Mouse (Mus musculus) spleen, postnatal 10 days (tissue): ENCODE data around the gene Tmem163.

ENCODE experiments used
- DNase-seq, 2 experiments: peaks; one replicate each; pipeline ENCODE4 v3.0.0; 2021 to 2022; ENCODE audit warnings: low spot score in 2 of 2

Gene Tmem163

GRCm38 (mm10) chr1:127500219-127500618, 179.1 kb downstream of the Tmem163 start:
- DNase-seq = peak; percentile 71 to 86

DNA sequence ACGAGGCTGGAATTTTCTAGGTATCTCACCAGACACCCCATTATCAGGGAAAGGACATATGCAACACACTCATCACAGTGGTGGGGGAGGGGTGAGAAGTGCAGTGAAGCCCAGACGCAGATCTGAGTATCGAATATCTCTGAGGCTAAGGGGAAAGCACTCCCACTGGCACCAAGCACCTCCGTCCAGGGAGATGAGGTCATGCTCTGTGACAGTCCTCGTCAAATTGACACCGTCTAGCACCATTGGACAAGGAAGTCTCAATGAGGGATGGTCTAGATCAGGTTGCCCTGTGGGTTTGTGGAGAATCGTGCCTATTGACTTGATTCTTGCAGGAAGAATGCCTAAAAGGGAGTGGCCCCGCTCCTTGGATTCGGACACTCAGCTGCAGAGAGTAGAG, 180.6 kb downstream of the Tmem163 start:
- DNase-seq = no peak

DNA sequence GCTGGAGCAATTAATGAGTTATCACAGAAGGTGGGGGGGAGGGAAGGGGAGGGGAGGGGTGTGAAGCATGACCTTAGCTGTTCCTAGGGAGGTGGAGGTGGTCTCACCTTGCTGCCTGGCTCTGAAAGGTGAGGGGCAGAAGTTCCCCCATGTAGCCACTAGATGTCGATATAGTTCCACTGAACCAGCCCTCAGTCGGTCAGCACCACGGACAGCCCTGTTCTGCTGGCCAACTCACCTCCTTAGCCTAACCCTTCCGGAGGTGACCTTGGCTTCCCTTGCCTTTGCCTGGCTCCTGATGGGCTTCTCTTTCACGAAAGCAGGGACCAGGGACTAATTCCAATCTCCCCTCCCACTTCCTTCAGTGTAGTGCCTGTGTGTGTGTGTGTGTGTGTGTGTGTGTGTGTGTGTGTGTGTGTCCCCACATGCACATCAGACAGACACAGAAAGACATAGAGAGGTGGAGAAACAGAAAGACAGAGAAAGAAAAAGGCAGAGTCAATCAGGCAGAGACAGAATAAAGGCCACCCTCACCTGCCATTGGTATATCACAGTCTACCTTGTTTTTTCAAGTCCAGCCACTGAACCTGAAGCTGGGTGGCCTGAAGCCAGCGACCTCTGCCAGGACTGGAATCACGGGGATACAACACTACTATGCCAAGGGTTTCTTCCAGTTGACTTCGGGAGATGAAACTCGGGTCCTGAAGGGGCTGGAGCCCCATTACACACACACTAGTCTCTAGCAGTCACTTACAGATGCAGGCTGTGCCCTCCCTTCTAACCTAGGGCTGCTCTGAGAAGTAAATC, 182.4 kb downstream of the Tmem163 start:
- DNase-seq = peak in 1 of 2 experiments; percentile 59

DNA sequence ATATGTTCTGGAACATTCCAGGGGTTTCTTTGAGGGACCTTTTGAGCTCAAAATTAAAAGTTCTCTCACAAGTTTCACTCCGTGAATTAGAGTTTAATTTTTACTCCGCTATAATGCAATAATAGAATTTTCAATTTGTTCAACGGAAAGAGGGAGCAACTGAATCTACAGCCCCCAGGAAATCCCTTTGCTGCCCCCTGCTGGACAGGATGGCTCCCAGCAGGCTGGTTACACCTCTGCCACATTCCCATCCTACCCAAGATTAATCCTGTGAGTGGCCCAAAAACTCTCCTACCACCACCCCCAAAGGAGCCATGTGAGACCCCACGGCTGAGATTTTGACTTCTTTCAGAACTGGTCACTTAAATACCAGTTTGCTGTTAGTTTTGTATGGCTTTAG, 192.2 kb downstream of the Tmem163 start:
- peak in 1 of 2 experiments; percentile 70 for DNase-seq

- peak; percentile 47 to 82 for DNase-seq
Observed at GRCm38 (mm10) chr1:127484826-127485225, 194.5 kb downstream of the Tmem163 start.

DNA sequence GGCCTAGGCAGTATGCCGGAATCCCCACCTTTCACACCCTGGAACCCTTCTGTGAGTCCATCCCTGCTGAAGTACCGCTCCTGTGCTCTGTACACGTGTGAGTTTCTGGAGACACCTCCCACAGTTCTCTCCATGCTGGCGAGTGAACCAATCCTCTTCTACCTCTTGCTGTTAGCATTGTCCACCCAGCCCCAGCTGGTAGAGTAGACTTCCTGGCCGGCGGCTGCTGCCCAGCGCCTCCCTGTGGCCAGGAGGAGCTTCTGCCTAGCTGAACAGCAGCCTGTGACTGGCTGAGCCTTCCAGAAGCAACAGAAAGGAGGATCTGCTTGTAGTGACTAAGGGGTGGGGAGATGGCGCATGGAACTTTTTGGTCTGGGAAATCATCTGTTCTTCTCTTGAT, 195.2 kb downstream of the Tmem163 start:
- no peak for DNase-seq

- no peak for DNase-seq
Observed at GRCm38 (mm10) chr1:127482911-127483310, 196.4 kb downstream of the Tmem163 start.

GRCm38 (mm10) chr1:127475756-127476155, 203.6 kb downstream of the Tmem163 start:
- DNase-seq = no peak

DNA sequence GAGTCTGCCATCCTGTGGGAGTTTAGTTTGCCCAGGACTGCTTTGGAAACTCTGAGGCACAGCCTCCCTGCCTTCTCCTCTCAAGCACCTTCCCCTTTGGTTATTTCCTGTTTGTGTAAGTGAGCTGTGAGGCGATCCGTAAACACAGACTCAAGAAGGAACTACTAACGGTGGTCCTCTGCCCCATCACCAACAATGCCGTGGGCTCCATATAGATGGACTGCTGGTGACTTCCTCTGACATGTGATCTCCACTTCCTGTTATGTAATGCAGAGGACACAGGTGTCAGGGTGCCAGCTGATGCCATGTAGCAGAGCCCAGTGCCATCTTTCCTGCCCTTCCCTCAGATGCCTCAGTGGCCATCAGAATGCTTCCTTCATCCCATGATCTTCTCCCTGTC, 209.2 kb downstream of the Tmem163 start:
- no peak for DNase-seq

GRCm38 (mm10) chr1:127467238-127467637, 212.1 kb downstream of the Tmem163 start:
- DNase-seq = no peak

DNA sequence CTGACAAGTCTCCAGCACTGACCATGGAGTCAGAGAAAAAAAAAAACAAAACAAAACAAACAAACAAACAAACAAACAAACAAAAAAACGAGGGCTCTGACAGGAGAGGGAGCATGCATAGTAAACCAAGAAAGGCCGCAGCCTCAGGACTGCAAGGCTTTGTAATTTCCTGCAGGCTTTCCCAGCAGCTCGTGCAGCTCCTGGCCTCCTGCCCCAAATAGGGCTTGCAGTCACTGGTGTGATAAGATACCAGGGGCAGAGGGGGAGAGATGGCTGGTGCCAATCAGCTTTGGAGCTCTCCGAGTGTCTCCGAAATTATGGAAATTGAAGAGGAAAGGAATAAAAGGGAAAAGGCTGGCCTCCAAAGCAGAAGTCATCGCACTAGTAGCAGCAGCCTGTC, 214.1 kb downstream of the Tmem163 start:
- no peak for DNase-seq

GRCm38 (mm10) chr1:127464041-127464440, 215.3 kb downstream of the Tmem163 start:
- DNase-seq = no peak

GRCm38 (mm10) chr1:127461017-127461416, 218.3 kb downstream of the Tmem163 start:
- no peak for DNase-seq

GRCm38 (mm10) chr1:127459576-127459975, 219.8 kb downstream of the Tmem163 start:
- no peak for DNase-seq

GRCm38 (mm10) chr1:127459015-127459451, 220.3 kb downstream of the Tmem163 start:
- DNase-seq = peak; percentile 18 to 52

DNA sequence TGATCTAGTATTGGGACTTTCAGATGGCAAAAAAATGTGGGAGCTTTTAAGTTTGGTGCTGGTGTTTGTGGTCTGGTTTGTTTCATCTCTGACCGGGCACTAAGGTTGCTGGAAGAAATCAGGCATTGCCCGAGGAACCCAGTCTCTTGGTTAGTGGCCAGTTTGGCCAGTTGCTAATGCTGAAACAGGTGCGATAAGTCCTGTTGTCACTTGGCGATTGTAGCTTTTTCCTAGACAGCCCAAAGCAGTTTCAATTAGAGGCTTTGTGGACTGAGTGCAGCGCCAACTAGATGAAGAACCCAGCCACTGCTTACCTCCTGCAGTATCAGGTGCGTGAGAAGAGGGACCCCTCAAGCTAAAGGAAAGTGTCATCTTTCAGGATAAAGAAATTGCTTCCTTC, 226.0 kb downstream of the Tmem163 start:
- DNase-seq = no peak

GRCm38 (mm10) chr1:127444836-127445485, 234.4 kb downstream of the Tmem163 start:
- no peak for DNase-seq

DNA sequence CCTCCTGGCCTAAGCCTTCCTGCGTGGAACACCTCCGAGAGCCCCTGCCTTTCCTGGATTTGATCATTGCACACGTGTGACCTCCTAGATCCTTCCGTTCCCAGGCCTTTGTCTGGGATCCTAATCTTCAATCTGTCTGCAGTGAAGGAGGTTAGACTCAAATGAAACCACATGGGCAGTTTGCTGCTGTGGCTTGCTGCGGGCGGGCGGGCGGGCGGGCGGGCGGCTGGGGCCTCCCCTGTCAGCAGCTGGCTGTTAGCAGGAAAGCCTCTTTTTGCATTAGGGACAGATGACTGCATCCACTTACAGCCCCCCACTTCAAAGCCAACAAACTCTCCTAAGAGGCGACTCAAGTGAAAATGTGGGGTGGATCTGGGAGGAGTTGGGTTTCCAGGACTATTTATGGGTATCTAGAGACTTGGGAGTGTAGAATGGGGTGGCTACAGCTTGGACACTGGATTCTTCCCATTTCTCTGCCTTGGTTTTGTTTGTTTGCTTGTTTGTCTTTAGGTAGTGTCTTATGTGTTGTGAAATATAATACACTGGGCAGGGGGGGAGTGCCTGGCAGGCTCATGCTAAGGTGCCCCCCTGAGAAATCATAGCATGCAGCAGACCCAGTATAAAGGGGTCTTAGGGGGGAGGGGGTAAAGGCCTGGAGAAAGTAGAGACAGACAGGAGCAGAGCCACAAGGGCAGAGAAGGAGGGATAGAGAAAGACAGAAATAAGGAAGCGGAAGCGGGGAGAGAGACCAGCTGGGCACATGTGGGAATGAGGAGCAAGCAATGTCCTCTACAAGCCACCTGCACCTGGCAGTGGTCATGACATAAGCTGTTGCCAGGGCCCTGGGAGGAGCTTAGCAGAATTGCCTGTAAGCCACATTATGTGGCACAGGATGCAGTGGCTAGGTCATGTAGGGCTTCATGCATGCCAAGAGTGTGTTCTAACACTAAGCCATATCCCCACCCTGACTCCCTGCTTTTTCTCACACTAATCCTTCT, 236.2 kb downstream of the Tmem163 start:
- DNase-seq = no peak

DNA sequence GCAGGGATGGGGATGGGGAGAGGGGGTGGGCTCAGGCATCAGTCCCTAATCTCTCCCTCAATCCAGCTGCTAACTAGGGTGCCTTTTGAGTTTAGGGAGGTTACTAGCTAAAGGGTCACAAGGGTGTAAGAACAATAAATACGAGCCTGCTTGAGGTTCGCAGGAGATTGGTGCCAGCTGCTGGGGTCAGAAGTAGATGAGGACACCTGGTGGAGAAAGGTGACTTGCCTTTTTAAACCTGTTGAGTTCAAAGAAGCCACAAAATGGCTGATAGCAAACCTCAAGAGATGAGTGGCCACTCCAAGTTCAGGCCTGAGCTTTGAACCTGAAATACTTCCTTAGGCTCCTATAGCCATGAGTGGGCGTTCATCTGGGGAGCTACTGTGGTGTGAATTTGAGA, 237.6 kb downstream of the Tmem163 start:
- no peak for DNase-seq

GRCm38 (mm10) chr1:127441007-127441406, 238.3 kb downstream of the Tmem163 start:
- DNase-seq = no peak

- DNase-seq = no peak
Observed at GRCm38 (mm10) chr1:127439452-127439891, 239.9 kb downstream of the Tmem163 start.

DNA sequence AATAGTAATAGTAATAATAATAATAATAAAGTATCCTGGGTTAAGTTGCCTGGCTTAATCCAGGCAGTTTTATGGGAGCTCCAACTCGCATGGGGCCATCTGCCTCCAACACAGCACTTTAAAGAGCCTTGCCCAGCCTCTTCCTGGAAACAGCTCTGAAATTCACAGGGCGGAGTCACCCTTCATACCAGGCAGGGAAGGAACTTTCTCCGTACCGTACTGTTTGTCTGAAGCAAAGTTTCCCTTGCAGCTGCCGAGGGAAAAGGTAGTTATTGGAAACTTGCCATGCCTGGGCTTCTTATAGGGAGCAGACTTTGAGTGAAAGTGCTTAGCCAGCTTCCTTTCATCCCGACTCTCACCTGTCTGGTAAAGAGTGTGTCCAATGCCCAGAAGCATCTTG, 242.3 kb downstream of the Tmem163 start:
- DNase-seq = no peak
